Mouse (Mus musculus) naive thymus-derived CD4-positive, alpha-beta T cell, adult 2 months (primary cell): ENCODE data around the gene Mest.

Experiments
- DNase-seq: peaks from one replicate; pipeline ENCODE4 v3.0.0-alpha.2; 2011; ENCODE audit warnings: low read depth

Gene Mest

GRCm38 (mm10) chr6:30709115-30709514 is 14.2 kb upstream of the Mest start:
- no peak for DNase-seq

- DNase-seq = no peak
These were observed 12.7 kb upstream of the Mest start for GRCm38 (mm10) chr6:30710371-30711364.

- no peak for DNase-seq
These were observed 12.0 kb upstream of the Mest start for GRCm38 (mm10) chr6:30711365-30711763.

GRCm38 (mm10) chr6:30712484-30712883 is 10.9 kb upstream of the Mest start:
- DNase-seq = no peak

GRCm38 (mm10) chr6:30713455-30713854 is 9.9 kb upstream of the Mest start:
- DNase-seq = no peak

- no peak for DNase-seq
These were observed 9.5 kb upstream of the Mest start for GRCm38 (mm10) chr6:30713896-30714295.

GRCm38 (mm10) chr6:30714891-30715471 is 8.4 kb upstream of the Mest start:
- DNase-seq = no peak

GRCm38 (mm10) chr6:30716796-30717195 is 6.6 kb upstream of the Mest start:
- no peak for DNase-seq

GRCm38 (mm10) chr6:30722385-30723164 is 772 bp upstream of the Mest start:
- no peak for DNase-seq

- no peak for DNase-seq
These were observed 7.1 kb downstream of the Mest start for GRCm38 (mm10) chr6:30730301-30730971.

- no peak for DNase-seq
These were observed 9.3 kb downstream of the Mest start for GRCm38 (mm10) chr6:30732571-30733130.

GRCm38 (mm10) chr6:30734465-30734864 is 11.1 kb downstream of the Mest start:
- no peak for DNase-seq

- DNase-seq = peak; percentile 43
These were observed 11.8 kb downstream of the Mest start for GRCm38 (mm10) chr6:30734988-30735727.

- DNase-seq = peak; percentile 16
These were observed 12.5 kb downstream of the Mest start for GRCm38 (mm10) chr6:30735728-30736371.

- DNase-seq = no peak
These were observed 13.0 kb downstream of the Mest start for GRCm38 (mm10) chr6:30736372-30736762.

- DNase-seq = peak; percentile 23
These were observed 13.7 kb downstream of the Mest start for GRCm38 (mm10) chr6:30736864-30737547.

- DNase-seq = peak; percentile 39
These were observed 14.5 kb downstream of the Mest start for GRCm38 (mm10) chr6:30737548-30738463.

GRCm38 (mm10) chr6:30738464-30739006 is 15.2 kb downstream of the Mest start:
- peak; percentile 24 for DNase-seq
